12 mouse cellular contexts compared by ENCODE assay signal in genomic region chr5:30957891-30958290, GRCm38 (mm10). TPM values are rescaled to one million over a fixed set of nuclear protein-coding genes. Genes with fewer than 3 reads are reported as not detected.
DNase-seq lines count a peak whose midpoint lies in the region; ATAC-seq and TF ChIP-seq lines count a peak whose summit lies in the region.
"Had no signal": no experiment of that assay in that cellular context is flagged by ENCODE, and none has a peak within 500 bp of the region (broad histone marks: within the 10 kb centered on the region; RNA-seq: fewer than 3 reads in every experiment).

No protein-coding gene starts in this region.

- H3K9ac ChIP-seq in hindbrain, embryonic 13.5 days: peak overlapping the region; percentile 95; the same call in 1 of the 2 replicates
- H3K9ac ChIP-seq in hindbrain, embryonic 11.5 days (ENCODE audit: low read depth, low read length): no peak overlapping the region
- H3K9ac ChIP-seq in embryonic facial prominence, embryonic 14.5 days (ENCODE audit: low read depth, low read length): no peak overlapping the region
- H3K9ac ChIP-seq in liver, postnatal 0 days (replicated peaks): peak overlapping the region; percentile 30; the same call in 1 of the 2 replicates

- DNase-seq in hindbrain, embryonic 11.5 days (ENCODE audit: low spot score): no peak
- DNase-seq in G1E (ENCODE audit: low spot score): no peak
- no peak for DNase-seq in embryonic facial prominence, embryonic 14.5 days (ENCODE audit: low spot score)
- no peak for DNase-seq in liver, postnatal 0 days
- DNase-seq in retina, postnatal 1 day: no peak
- no peak for DNase-seq in embryo, embryonic 10 days (ENCODE audit: low spot score)
- DNase-seq: lung, adult 2 months; spleen, adult 18-20 months had no signal

- no peaks in the 10 kb centered on the region for H3K9me3 ChIP-seq in hindbrain, embryonic 13.5 days
- no peaks in the 10 kb centered on the region for H3K9me3 ChIP-seq in hindbrain, embryonic 11.5 days (ENCODE audit: control insufficient read depth, low read length)
- peaks cover 22% of the 10 kb centered on the region for H3K9me3 ChIP-seq in G1E (replicated peaks)
- no peaks in the 10 kb centered on the region for H3K9me3 ChIP-seq in embryonic facial prominence, embryonic 14.5 days (ENCODE audit: control insufficient read depth, low read length)
- H3K9me3 ChIP-seq in liver, postnatal 0 days (ENCODE audit: low read length): no peaks in the 10 kb centered on the region

- ATAC-seq in hindbrain, embryonic 13.5 days (ENCODE audit: low FRiP score): no peak
- no peak for ATAC-seq in hindbrain, embryonic 11.5 days (ENCODE audit: low FRiP score)
- ATAC-seq in G1E (ENCODE audit: extremely low read depth, insufficient number of reproducible peaks, low FRiP score, poor library complexity, severe bottlenecking): no peak
- no peak for ATAC-seq in embryonic facial prominence, embryonic 14.5 days (ENCODE audit: low read depth)
- no peak for ATAC-seq in liver, postnatal 0 days
- no peak for ATAC-seq in frontal cortex, adult (ENCODE audit: low TSS enrichment)

- H3K27ac ChIP-seq in hindbrain, embryonic 13.5 days: no peak overlapping the region
- no peak overlapping the region for H3K27ac ChIP-seq in hindbrain, embryonic 11.5 days (ENCODE audit: low read depth, low read length)
- H3K27ac ChIP-seq in embryonic facial prominence, embryonic 14.5 days (replicated peaks; ENCODE audit: low read depth, low read length): no peak overlapping the region
- no peak overlapping the region for H3K27ac ChIP-seq in liver, postnatal 0 days (ENCODE audit: low read depth)

- no peak overlapping the region for H3K4me3 ChIP-seq in hindbrain, embryonic 13.5 days
- no peak overlapping the region for H3K4me3 ChIP-seq in hindbrain, embryonic 11.5 days (ENCODE audit: low read depth, low read length)
- H3K4me3 ChIP-seq in G1E (ENCODE audit: low read depth, low read length): peak overlapping the region; percentile 43; the same call in 1 of the 2 replicates
- no peak overlapping the region for H3K4me3 ChIP-seq in embryonic facial prominence, embryonic 14.5 days (ENCODE audit: low read depth, low read length)
- H3K4me3 ChIP-seq in liver, postnatal 0 days (ENCODE audit: low read depth, low read length): no peak overlapping the region

- peak overlapping the region; percentile 21; the same call in 1 of the 2 replicates for H3K4me2 ChIP-seq in hindbrain, embryonic 13.5 days
- no peak overlapping the region for H3K4me2 ChIP-seq in hindbrain, embryonic 11.5 days (replicated peaks; ENCODE audit: low read depth, low read length)
- H3K4me2 ChIP-seq in embryonic facial prominence, embryonic 14.5 days (ENCODE audit: low read depth, low read length): 0 out of 2 replicates have a peak overlapping the region, but pooled peaks have one; percentile 79
- peak overlapping the region; percentile 89 for H3K4me2 ChIP-seq in liver, postnatal 0 days (ENCODE audit: low read depth, low read length)

- peaks cover 24% of the 10 kb centered on the region for H3K4me1 ChIP-seq in hindbrain, embryonic 13.5 days (replicated peaks)
- H3K4me1 ChIP-seq in hindbrain, embryonic 11.5 days (replicated peaks; ENCODE audit: control insufficient read depth, insufficient read depth, low read length): peaks cover 5% of the 10 kb centered on the region; the same call in 1 of the 2 replicates
- peaks cover 43% of the 10 kb centered on the region for H3K4me1 ChIP-seq in G1E (ENCODE audit: insufficient read depth, low read depth, low read length)
- peaks cover 14% of the 10 kb centered on the region for H3K4me1 ChIP-seq in embryonic facial prominence, embryonic 14.5 days (ENCODE audit: control insufficient read depth, insufficient read depth, low read length)
- H3K4me1 ChIP-seq in liver, postnatal 0 days (ENCODE audit: insufficient read depth): peaks cover 26% of the 10 kb centered on the region

- peaks cover 48% of the 10 kb centered on the region for H3K36me3 ChIP-seq in hindbrain, embryonic 13.5 days
- peaks cover 13% of the 10 kb centered on the region for H3K36me3 ChIP-seq in hindbrain, embryonic 11.5 days (ENCODE audit: control insufficient read depth, insufficient read depth, low read length)
- H3K36me3 ChIP-seq in G1E (replicated peaks): peaks cover 54% of the 10 kb centered on the region
- H3K36me3 ChIP-seq in embryonic facial prominence, embryonic 14.5 days (ENCODE audit: control insufficient read depth, insufficient read depth, low read length): peaks cover 44% of the 10 kb centered on the region
- peaks cover 43% of the 10 kb centered on the region for H3K36me3 ChIP-seq in liver, postnatal 0 days (replicated peaks; ENCODE audit: insufficient read depth, low read length)

- 91% methylated on average over 6 of the region's 6 CpGs for WGBS in hindbrain, embryonic 13.5 days
- 97% methylated on average over 6 of the region's 6 CpGs for WGBS in hindbrain, embryonic 11.5 days
- 96% methylated on average over 6 of the region's 6 CpGs for WGBS in embryonic facial prominence, embryonic 14.5 days
- 79% methylated on average over 6 of the region's 6 CpGs for WGBS in liver, postnatal 0 days (ENCODE audit: insufficient replicate concordance)

- TF ChIP-seq EP300 in liver, postnatal 0 days (IDR thresholded peaks at IDR 0.05; ENCODE audit: low read depth): no peak

- TF ChIP-seq CTCF in G1E (IDR thresholded peaks at IDR 0.05; ENCODE audit: low read depth, low read length): no peak
- no peak for TF ChIP-seq CTCF in liver, postnatal 0 days (IDR thresholded peaks at IDR 0.05; ENCODE audit: low read depth)

- no peaks in the 10 kb centered on the region for H3K27me3 ChIP-seq in hindbrain, embryonic 13.5 days
- H3K27me3 ChIP-seq in hindbrain, embryonic 11.5 days (ENCODE audit: control insufficient read depth, insufficient read depth, low read length): no peaks in the 10 kb centered on the region
- H3K27me3 ChIP-seq in G1E (ENCODE audit: insufficient read depth, low read length): no peaks in the 10 kb centered on the region
- no peaks in the 10 kb centered on the region for H3K27me3 ChIP-seq in embryonic facial prominence, embryonic 14.5 days (replicated peaks; ENCODE audit: control insufficient read depth, insufficient read depth, low read length)
- H3K27me3 ChIP-seq in liver, postnatal 0 days (ENCODE audit: insufficient read depth, low read length): no peaks in the 10 kb centered on the region

RNA-seq across cellular contexts. Expression of gene Preb, which starts 2.3 kb away (rescaled TPM):
- polyA plus RNA-seq in hindbrain, embryonic 13.5 days (2015; fragmentation: Nextera tagmentation; extraction: Ambion mirVana): 110 and 112 TPM in 2 replicates
- 96.7 and 99.1 TPM in 2 replicates for polyA plus RNA-seq in hindbrain, embryonic 11.5 days (2014; fragmentation: Nextera tagmentation; extraction: Ambion mirVana)
- total RNA-seq in G1E (2014; fragmentation: Nextera tagmentation) (50.3 and 82.7 TPM in 2 replicates), G1E (2017) (35.4 and 42.5 TPM in 2 replicates)
- polyA plus RNA-seq in G1E (2012): 48.9 and 74.7 TPM in 2 replicates
- polyA plus RNA-seq in embryonic facial prominence, embryonic 14.5 days (2014; fragmentation: Nextera tagmentation; extraction: Ambion mirVana): 85.3 and 91.2 TPM in 2 replicates
- polyA plus RNA-seq in liver, postnatal 0 days (2015; fragmentation: Nextera tagmentation; extraction: Ambion mirVana): 79.2 and 80.6 TPM in 2 replicates

RNA-seq across cellular contexts. Expression of gene Tcf23, which starts 10.6 kb away (rescaled TPM):
- 0.04 TPM in 1 of 2 replicates, not detected in the other for polyA plus RNA-seq in hindbrain, embryonic 13.5 days (2015; fragmentation: Nextera tagmentation; extraction: Ambion mirVana)
- not detected in 2 replicates for polyA plus RNA-seq in hindbrain, embryonic 11.5 days (2014; fragmentation: Nextera tagmentation; extraction: Ambion mirVana)
- total RNA-seq in G1E (2014; fragmentation: Nextera tagmentation): not detected in 2 replicates
- total RNA-seq in G1E (2017): 0.12 TPM in 1 of 2 replicates, not detected in the other
- polyA plus RNA-seq in G1E (2012): not detected in 2 replicates
- polyA plus RNA-seq in embryonic facial prominence, embryonic 14.5 days (2014; fragmentation: Nextera tagmentation; extraction: Ambion mirVana): 0.19 TPM in 1 of 2 replicates, not detected in the other
- 0.05 TPM in 1 of 2 replicates, not detected in the other for polyA plus RNA-seq in liver, postnatal 0 days (2015; fragmentation: Nextera tagmentation; extraction: Ambion mirVana)
- total RNA-seq: common myeloid progenitor, adult 5-6 weeks had no signal
- polyA plus RNA-seq: neural tube, embryonic 11.5 days had no signal

RNA-seq across cellular contexts. Expression of gene Cgref1, which starts 12.5 kb away (rescaled TPM):
- 30.3 and 34.1 TPM in 2 replicates for polyA plus RNA-seq in hindbrain, embryonic 13.5 days (2015; fragmentation: Nextera tagmentation; extraction: Ambion mirVana)
- 6.9 and 7.6 TPM in 2 replicates for polyA plus RNA-seq in hindbrain, embryonic 11.5 days (2014; fragmentation: Nextera tagmentation; extraction: Ambion mirVana)
- total RNA-seq in G1E (2014; fragmentation: Nextera tagmentation) (not detected in 2 replicates), G1E (2017) (0.33 TPM in 1 of 2 replicates, not detected in the other)
- polyA plus RNA-seq in G1E (2012): not detected in 2 replicates
- polyA plus RNA-seq in embryonic facial prominence, embryonic 14.5 days (2014; fragmentation: Nextera tagmentation; extraction: Ambion mirVana): 30.9 and 51.1 TPM in 2 replicates
- polyA plus RNA-seq in liver, postnatal 0 days (2015; fragmentation: Nextera tagmentation; extraction: Ambion mirVana): 18.7 and 22.8 TPM in 2 replicates
- total RNA-seq: common myeloid progenitor, adult 5-6 weeks had no signal

RNA-seq across cellular contexts. Expression of gene Khk, which starts 36.7 kb away (rescaled TPM):
- polyA plus RNA-seq in hindbrain, embryonic 13.5 days (2015; fragmentation: Nextera tagmentation; extraction: Ambion mirVana): 8.7 and 9.1 TPM in 2 replicates
- 4.2 and 7.8 TPM in 2 replicates for polyA plus RNA-seq in hindbrain, embryonic 11.5 days (2014; fragmentation: Nextera tagmentation; extraction: Ambion mirVana)
- total RNA-seq in G1E (2014; fragmentation: Nextera tagmentation) (22.7 and 29.8 TPM in 2 replicates), G1E (2017) (43.4 TPM in 2 replicates)
- 17.3 and 20.2 TPM in 2 replicates for polyA plus RNA-seq in G1E (2012)
- 22.1 and 24.7 TPM in 2 replicates for polyA plus RNA-seq in embryonic facial prominence, embryonic 14.5 days (2014; fragmentation: Nextera tagmentation; extraction: Ambion mirVana)
- 56.9 and 57.7 TPM in 2 replicates for polyA plus RNA-seq in liver, postnatal 0 days (2015; fragmentation: Nextera tagmentation; extraction: Ambion mirVana)

RNA-seq across cellular contexts. Expression of gene Emilin1, which starts 44.7 kb away (rescaled TPM):
- 23.6 and 30.2 TPM in 2 replicates for polyA plus RNA-seq in hindbrain, embryonic 13.5 days (2015; fragmentation: Nextera tagmentation; extraction: Ambion mirVana)
- polyA plus RNA-seq in hindbrain, embryonic 11.5 days (2014; fragmentation: Nextera tagmentation; extraction: Ambion mirVana): 46.0 and 48.5 TPM in 2 replicates
- total RNA-seq in G1E (2014; fragmentation: Nextera tagmentation) (0.38 TPM in 1 of 2 replicates, not detected in the other), G1E (2017) (1.0 and 2.6 TPM in 2 replicates)
- 1.2 and 1.3 TPM in 2 replicates for polyA plus RNA-seq in G1E (2012)
- polyA plus RNA-seq in embryonic facial prominence, embryonic 14.5 days (2014; fragmentation: Nextera tagmentation; extraction: Ambion mirVana): 200 and 225 TPM in 2 replicates
- polyA plus RNA-seq in liver, postnatal 0 days (2015; fragmentation: Nextera tagmentation; extraction: Ambion mirVana): 25.3 and 30.9 TPM in 2 replicates

Comparison
In these comparisons a context has a peak if more than half of its experiments do, and no peak if none do; other contexts are left out.
1. H3K9ac ChIP-seq: peak in hindbrain, embryonic 13.5 days (single experiment) and liver, postnatal 0 days (single experiment); none in hindbrain, embryonic 11.5 days (single experiment) and embryonic facial prominence, embryonic 14.5 days (single experiment).